Mouse (Mus musculus) B cell, adult 67 days (primary cell): ENCODE results near the gene Gm43552. TPM values are rescaled to one million over a fixed set of nuclear protein-coding genes. Genes with fewer than 3 reads are reported as not detected.

Source experiments
- total RNA-seq, 2 experiments: library from RNA; stranded (reverse); gene quantifications; 4 replicates each; pipeline ENCODE4 v1.2.4; 2023

The Gm43552 gene
- total RNA-seq = 1 to 10 TPM in 1 of 2 experiments, not detected in 1; 7.5 TPM

GRCm38 (mm10) chr5:65492716-65493531 lies at the start of gene Gm43552:
Gene Gm43552 (minus strand): TSS chr5:65492833.

DNA sequence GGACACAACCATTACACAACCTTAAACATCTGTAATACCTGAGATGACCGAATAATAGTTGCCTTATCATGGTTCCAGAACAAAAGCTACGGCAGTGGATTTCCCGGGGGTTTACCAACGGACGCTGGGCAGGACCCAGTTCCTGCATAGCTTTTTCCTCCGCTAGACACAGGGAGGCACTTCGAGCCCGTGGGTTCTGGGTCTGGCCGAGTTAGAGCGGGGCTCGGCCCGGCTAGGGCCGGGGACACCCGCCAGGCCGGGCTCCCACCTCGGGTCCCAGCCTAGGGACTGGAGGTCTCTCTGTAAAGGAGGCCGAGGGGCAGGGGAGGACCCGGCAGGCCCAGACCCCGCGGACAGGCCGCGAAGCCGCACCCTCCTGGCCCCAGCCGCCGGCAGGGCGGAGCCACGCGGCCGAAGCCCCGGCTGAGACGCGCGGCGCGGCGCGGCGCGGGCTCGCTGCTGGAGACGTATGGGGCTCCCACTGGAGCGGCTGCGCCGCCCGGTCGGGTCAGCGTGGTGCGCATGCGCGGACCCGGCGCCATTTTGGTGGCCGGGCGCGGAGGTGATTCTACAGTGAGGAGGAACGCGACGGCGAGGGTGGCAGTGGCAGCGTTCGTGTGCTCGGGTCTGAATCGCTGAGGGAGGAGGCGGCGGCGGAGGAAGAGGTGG lies 44.3 kb upstream of the Gm43552 start, which contains the start of the genes Smim14 and Ube2k:
Smim14 (minus strand) TSS at position 434 of the 669 bp plus-strand sequence.
Ube2k (plus strand) TSS at position 483 of the 669 bp plus-strand sequence.

DNA sequence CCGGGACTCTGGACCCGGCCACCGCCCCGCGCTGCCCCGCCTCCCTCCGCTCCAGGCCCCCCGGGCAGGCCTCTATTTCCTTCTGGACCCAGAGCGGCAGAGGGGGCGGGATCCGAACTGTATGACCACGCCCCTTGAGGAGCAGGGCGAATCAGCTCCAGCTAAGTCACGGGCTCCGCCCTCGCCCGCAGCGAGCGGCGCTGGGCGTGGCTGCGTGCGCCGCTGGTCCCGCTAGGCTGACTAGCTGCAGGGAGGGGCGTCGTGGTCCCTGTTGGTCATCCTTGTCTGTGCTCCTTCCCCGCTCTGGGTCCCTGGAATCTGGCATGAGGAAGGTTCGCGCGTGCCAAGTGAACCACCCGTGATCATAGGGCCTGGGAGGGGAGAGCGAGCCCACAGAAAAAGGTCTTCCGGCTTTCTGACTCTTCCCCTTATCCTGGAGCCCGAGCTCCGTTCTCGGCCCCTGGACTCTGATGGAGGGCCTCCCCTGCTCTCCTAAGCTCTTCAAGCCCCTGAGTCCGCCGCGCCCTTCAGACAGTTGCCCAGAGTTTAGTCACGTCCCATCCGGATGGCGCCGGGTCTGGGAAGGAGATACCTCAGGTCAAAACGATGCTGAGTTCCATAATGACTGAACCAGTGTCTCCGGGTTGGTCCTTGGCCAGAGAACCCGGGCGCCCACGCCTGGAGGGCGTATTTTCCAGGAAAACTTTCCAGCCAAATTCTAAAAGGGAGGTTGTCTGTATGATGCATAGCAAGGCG lies 56.6 kb downstream of the Gm43552 start, which contains the start of gene Ugdh:
Ugdh (minus strand) TSS at position 144 of the 756 bp plus-strand sequence.

GRCm38 (mm10) chr5:65390648-65391644 lies 101.7 kb downstream of the Gm43552 start, which contains the start of the genes Rpl9 and Lias:
Gene Rpl9 (minus strand): TSS chr5:65391444.
Gene Lias (plus strand): TSS chr5:65391497.

Other genes with a start within 250 kb of the Gm43552 start
- gene Rfc1, start 157.2 kb downstream of the Gm43552 start, total RNA-seq = 100 to 1,000 TPM in 1 of 2 experiments, 10 to 100 TPM in 1; 92.0 to 113 TPM
- not detected for gene Klb, start 144.5 kb downstream of the Gm43552 start, total RNA-seq
- gene Rpl9, start 101.4 kb downstream of the Gm43552 start, total RNA-seq = 1,000 to 10,000 TPM; 2,109 to 2,174 TPM
- 10 to 100 TPM; 41.6 to 41.7 TPM for gene Lias, start 101.3 kb downstream of the Gm43552 start, total RNA-seq
- gene Ugdh, start 56.9 kb downstream of the Gm43552 start, total RNA-seq = 10 to 100 TPM; 25.8 to 29.9 TPM
- gene Smim14, start 44.4 kb upstream of the Gm43552 start, total RNA-seq = 100 to 1,000 TPM; 363 to 428 TPM
- gene Ube2k, start 44.4 kb upstream of the Gm43552 start, total RNA-seq = 10 to 100 TPM; 72.2 to 72.6 TPM
- 100 to 1,000 TPM; 280 to 289 TPM for gene Pds5a, start 205.4 kb upstream of the Gm43552 start, total RNA-seq